Mouse (Mus musculus): ENCODE measurements at regions not wholly inside any gene's neighbourhood (a gene's known extent, or its start where the extent isn't known, plus 50 kb on each side); places are given as distances from the start of the nearest gene placed in this dataset.

DNA sequence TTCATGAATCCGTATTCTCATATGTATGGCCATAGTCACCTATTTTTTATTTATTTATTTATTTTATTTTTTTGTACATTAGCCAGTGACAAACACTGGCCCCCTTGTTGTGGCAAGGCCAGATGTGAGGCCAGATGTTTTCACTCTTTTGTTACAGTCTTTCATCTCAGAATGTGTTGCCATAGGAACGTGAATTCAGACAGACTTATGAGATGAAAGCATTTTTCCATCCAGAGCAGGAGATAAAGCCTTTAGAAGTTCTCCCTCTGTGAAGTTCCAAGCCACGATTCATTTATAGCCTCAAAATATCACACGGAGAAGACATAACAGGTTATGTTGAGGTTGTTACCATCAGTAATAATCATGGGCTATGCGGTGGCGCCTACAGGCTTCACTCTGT, 220.9 kb downstream of the Arpp21 start:
- no peak for DNase-seq

DNA sequence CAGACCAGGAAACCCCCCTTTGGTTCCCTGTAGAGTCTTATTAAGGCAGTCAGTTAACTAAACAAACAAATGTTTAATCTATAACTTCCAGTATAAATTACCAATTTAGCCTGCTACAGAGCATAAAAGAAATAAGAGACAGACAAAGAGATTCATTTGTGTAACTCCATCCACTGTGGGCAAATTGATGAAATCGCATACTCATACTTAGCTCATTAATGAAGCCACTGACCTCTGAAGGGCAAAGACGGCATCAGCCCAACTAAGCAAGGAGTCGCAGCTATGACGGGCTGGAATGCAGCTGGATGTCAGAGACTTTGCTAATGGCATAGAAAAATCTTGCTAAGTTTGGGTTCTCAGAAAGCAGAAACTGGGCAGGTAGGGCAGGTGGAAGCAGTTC, 241.3 kb downstream of the Arpp21 start:
- no peak for DNase-seq

DNA sequence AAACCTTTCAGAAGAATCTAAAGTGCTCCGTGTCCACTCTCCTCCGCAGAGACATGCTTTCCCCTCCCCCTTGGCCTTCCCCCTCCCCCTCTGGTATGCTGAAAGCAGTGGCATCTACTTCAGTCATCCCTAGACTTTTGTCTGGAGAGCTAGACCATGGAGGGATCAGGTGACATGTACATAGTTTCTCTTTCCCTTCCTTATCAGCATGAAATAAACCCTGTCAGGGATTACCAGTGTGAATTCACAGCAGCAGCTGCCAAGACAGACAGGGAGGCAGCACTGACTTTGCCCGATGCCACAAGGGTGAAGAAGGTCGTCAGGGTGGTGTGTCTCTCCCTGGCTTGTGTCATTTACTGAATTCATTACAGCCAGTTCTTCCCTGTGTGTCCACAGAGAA, 241.9 kb downstream of the Arpp21 start:
- DNase-seq, result no peak

DNA sequence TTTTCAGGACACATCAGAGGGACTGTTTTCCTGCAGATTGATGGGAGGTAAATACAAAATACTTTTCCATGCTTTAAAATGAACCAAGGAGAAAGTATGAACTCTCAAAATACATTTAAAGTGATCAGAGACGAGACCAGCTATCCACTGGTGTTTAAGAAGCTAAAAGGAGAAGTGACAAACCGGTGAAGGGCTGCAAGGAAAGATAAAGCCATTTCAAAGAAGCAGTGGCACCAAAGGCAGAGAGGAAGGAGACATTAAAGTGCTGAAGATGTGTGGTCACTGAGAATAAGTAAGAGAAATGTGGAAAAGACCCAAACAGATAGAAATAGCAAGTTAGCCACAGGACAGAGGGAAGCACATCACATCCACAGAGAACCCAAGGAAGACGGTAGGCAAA, 245.7 kb downstream of the Arpp21 start:
- DNase-seq, result no peak

DNA sequence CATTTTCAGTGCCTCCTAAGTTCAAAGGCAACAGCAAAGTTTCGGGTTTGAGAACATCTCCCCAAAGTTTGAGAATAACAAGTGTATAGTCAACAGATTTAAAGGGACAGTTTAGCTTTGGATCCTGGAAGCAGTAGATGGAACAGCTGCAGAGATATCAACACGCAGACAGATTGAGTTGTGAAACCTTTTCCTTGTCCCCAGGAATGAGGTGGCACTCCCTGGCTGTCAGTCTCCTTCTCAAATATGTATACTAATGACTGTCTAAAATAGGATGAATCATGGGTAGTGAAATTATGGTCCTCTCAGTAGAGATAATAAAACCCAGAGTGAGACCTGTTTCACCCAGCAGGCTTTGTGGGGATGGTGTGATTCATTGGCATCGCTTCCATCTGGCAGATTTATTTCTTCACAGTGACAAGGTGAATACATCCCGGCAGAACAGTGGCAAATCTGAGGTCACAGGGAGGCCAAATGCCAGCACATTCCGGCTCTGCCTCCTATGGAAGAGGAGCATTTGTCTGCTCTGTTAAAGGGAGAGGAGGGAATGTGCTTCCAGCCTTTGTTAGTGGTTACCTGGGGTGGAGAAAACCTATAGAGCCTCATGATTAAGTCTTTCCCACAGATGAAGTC, 272.2 kb downstream of the Arpp21 start:
- no peak for DNase-seq

DNA sequence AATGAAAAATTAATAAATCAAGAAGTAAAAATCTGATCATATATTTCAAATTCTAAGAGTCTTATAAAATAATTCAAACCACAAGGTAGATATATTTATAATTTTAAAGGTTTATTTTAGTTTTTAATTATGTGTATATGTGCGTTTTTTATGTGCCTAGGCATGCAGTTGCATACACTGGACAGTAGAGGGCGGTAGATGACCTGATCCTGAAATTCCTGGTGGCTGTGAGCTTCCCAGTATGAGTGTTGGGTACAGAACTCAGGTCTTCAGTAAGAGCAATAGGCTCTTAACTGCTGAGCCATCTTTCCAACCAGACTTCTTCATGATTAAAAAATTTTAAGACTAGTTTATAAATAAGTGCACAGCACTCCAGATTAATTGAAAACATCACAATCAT, 267.7 kb upstream of the Stac start:
- no peak for DNase-seq

DNA sequence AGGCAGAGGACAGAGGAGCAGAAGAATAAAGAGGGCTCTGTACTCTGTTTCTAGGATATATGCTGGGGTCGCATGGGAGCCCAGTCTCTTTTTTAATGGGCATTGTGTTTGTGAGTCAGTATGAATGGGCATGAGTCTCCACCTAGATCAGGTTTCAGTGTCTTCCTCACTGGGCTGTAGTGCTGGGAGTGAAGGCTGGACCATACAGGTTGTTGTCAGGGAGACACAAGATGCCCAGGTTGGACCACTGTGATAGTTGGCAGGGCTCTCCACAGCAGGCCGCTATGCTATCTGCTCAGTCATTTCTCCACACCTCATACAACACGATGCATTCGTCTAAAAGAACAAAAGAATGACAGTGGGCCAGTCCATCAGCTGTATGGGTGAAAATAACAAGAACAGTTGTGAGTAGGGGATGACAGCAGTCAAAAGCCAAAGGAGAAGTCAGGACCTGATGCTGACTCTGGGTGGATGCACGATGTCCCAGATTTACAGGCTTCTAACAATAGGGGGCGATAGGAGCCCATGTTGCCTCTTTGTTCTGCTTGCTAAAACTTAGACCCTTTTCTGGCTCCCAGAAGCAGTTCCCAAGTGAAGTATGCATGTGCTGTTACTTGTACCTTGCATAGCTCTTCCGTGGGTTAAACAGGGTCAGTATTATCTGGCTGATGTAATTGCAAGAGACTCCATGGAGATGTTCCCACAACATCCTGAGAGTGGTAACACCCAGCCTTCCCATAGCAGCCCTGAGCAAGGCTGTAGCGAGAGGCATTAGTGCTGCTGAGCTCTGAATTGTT, 249.3 kb upstream of the Stac start:
- peak; percentile 21 for DNase-seq

DNA sequence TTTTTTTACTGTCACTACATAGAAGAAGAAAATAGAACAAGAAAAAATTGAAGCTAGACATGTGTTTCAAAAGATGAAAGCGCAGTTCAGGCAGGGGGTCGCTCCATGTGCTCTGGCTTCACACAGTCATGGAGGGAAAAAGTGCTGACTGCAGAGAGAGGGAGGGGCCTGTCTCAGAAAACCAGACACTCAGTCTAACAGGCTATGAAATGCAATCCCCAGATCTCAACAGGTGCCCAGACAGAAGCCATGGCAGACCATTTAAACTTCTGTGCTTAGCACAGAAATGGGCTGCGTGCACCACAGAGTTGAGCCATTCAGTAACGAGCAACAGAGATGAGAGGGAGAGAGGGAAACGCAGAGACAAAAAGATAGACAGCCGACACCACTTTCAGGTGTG, 242.3 kb upstream of the Stac start:
- DNase-seq, result no peak

DNA sequence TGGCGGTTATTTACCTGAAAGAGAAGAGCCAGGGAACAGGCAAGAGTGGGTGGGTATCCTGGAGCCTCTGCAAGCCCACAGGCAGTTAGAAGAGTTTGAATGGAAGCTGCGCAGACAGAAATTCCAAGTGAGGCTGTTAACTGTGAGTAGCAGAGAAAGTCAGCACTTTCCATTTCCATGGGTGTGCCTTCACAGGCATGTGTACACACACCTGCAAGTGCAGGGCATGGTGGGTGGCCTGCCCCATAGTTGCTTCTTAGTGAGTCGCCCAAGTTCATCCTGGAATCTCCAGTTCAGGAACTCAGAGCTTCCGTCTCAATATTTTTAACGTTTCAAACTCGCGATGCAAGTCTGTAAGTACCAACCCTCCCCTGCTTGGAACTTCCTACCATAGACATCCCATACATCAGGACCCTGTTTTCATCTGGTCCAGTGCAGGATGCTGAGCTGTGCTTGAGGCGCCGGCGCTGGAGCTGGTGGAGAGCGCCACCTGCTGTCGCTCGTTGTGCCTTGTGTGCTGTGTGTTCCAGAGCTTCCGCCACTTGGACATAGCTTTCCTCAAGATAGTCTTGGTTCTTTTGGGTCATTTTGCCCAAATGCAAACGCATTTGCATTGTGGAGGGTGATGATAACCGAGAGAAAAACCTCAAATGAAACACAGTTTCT, 228.3 kb upstream of the Stac start:
- peak; percentile 78 for DNase-seq

DNA sequence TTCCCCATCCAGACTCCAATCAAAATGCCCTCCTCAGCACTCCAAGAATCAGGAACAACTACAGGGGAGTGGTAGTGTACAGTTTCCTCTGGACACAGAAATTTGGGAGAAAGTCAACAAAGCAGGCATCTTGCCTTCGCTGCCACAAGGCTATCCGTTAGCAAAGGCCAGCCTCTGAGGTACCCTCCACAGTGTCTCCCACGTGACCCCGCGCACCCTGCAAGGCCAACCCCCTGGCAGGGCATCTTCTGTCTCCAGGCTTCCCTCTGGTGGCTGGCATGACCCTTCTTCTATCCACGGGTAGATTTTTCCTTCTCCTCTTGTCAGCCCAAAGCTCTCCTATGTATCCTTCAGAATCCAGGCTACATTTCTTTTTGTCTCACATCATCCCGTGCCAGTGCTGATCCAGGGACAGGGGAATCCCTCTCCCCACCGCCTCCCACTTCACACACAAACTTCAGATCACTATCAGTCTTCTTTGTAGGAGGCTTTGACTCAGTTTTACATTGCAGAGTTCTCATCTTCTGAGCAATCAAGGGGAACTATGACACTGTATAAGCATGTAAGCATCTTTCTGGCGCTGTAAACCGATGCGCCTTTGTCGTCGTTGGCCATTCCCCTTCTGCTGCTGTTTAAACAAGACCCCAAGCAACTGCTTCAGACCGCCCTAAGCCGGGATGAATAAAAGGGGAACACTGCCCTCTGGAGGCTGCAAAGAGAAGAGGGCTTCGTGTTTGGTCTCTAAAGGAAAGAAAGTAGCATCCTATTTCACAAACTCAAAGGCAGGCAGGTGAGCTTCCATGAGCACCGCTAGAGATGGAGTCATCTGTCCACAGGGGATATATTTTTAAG, 226.8 kb upstream of the Stac start:
- no peak for DNase-seq

DNA sequence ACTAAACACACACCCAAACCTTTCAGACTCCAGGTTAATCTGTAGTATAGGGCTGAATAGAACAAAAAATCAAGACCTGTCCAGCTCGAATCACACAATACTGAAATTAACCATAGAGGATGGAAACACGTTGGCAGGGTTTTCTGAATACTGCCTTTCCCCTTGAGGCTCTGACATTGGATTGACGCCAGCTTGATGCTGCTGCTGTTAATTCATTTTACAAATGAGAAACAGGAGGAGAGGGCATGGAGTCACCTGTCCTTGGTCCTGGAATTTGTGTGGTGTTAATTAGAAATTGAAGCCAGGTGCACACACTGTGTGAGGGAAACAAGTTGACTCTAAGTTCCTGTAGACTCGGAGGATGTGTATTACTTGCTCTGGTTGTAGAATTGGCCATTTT, 218.7 kb upstream of the Stac start:
- DNase-seq, result no peak

DNA sequence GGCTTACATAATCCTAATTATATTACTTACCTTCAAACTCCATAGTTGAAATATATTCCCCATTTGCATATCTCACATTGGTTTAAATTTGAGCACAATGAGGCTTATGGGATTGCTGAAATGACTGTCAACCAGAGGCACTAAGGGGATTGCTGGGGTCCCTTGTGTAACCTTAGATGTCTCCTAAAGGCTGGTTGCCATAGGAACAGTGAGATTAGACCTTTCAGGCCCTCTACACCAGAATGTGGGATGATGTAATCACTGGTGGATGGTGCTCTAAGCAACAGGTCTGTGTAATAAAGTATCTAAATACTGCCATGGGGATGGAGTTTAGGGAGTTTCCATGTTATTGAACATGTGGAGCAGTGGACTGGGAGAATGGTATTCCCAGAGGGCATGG, 210.0 kb upstream of the Stac start:
- DNase-seq, result no peak

DNA sequence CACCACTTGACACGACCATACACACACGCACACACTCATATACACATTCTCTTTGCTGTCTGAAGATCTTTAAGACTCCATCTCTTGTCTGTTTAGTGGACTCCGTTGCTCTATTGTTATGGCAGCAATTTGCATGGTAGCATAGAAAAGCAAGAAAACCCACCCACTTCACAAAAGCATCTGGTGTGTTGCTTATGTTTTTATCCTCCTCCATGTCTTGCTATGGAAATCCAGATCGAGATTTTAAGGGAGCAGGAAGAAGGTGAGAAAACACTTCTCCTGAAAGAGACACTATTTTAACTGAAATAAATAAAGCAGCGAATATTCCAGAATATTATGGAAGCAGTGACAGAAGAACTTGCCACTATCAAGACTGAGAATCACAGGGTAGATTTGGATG, 207.5 kb upstream of the Stac start:
- DNase-seq, result no peak

DNA sequence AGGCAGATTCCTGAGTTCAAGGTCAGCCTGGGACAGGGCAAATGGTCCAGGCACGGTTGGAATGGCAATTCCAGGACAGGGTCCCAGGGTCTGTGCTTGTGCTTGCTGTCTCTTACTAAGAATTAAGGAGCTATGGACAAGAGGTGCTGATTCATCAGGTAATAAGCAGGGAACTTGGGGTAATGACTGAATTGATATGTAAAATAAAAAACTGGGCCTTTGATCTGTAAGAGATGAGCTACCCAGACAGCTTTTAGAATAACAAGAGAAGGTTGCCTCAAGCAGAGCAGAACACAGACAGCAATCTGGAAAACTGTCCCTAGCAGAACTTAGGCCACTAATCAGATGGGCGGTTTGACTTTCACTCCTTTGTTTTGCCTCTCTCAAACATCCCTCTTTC, 189.6 kb upstream of the Stac start:
- DNase-seq, result no peak

DNA sequence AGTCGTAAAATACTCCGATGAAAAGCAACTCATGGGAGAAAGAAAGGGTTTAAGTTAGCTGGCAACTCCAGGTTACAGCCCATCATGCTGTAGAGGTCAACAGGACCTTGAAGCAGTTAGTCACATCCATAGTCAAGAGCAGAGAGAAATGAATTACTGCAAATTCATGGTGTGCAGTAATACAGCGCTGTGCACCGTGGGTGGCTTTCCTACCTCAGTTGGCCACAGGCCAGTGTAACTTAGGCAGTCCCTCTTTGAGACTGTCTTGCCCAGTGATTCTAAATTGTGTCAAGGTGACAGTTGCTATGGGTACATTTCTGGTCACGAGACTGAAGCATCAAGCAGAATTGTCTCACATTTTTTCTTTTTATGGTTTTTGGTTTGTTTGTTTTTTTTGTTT, 186.7 kb upstream of the Stac start:
- no peak for DNase-seq

DNA sequence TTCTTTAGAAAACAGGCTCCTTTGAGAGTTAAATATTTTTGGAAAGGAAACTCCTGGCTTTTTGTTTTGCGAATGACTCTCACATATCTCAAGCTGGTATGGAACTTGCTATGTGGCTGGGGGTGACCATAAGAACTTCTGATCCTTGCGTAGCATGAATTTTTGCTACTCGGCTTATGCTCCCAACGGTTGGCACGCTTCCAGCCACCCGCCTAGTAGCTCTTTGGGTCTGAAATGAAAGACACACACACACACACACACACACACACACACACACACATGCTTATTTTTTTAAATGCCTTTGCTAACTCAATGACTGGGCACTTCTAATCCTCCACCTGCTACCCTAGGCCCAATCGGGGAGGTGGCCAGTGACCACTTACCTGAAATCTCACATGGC, 180.3 kb upstream of the Stac start:
- DNase-seq, result no peak

DNA sequence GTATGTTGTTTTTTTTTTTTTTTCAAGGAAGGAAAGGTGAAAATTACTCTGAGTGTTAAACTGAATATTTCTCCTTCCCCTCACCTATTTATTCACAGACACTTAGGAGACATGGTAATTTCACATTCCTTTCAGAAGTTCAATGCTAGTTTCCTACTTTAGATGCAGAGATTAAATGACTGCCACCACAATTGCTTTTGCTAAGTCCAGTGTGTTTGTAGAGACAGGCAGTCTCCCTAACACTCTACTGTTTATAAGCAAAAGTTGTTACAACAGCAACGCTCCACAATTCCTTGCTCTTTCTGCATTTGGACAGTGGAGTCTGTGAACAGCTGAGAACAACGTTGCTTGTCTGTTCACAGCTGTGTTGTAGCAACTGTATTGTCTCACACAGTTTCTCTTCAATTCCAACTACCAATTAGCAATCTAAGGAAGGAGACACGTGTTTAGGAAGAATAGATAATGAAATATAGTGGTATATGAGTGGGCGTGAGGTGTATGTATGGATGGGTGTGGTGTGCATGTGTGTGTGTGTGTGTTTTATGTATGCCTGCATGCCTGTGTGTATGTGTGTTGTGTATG, 179.7 kb upstream of the Stac start:
- DNase-seq, result no peak

DNA sequence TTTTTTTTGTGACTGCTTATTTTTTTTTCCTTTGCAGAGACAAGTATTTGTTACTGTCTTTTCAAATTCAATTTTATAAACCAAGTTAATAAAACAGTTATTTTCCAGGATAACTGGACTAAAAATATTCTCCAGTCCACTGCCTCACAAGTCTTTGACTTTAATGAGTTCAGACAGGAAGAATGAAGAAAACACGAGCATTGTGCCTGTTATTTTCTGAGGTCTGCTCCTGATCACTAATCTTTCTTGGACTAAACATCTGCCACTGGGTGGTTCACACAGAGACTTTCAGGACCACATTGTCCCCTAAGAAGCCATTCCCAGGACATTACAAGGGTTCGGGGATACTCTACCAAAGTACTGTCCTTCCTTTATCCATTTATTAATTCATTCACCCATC, 167.9 kb upstream of the Stac start:
- no peak for DNase-seq

DNA sequence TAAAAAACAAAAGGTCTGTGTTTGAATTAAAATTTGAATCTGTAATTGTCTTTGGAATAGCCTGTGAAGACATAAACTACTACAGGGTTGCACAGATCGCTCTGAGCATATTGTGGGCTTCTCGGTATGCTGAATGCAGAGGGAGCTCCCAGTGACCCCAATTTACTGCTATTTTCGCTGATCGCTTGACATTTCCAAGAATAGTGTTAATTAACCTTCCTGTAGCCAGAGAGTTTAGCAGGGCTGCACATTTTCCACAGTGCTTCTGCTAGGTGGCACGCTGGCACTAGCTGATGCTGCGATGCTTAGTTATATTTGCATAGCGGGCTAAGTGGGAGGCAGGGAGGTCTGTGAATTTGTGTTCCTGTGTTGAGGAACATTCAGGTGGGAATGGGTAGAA, 164.8 kb upstream of the Stac start:
- no peak for DNase-seq

DNA sequence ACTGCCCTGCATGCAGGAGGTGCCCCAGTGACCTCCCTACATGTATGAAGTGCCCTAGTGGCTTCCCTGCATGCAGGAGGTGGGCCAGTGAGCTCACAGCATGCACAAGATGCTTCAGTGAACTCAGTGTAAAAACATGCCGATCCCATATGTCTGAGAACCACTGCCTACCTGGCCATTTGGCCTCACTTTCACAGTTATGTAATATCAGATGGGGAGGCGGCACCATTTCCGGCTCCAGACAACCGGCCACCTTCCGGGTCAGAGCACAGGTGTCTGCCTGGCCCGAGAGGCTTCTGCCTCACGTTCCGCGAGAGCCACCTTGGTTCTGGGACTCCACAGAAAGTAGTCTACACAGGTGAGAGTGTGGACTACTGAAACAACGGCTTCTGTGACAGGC, 156.2 kb upstream of the Stac start:
- no peak for DNase-seq

DNA sequence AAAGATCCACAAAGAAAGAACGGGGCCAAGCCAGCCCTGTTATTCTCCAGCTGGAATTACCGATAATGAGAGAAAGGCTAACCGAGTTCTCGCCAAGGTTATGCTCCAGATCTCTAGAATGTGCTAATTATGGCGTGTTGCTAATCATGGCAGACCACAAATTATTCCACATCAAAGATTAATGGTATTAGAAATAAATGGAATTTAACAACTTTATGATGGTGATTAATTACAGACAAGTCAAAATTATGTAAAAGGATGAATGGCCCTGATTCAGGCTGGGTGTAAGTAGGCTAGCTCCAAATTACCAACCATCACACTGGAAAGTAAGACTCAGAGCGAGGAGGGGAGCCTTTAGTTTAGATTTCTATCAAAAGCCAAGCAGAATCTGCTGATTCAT, 151.0 kb upstream of the Stac start:
- DNase-seq, result no peak

DNA sequence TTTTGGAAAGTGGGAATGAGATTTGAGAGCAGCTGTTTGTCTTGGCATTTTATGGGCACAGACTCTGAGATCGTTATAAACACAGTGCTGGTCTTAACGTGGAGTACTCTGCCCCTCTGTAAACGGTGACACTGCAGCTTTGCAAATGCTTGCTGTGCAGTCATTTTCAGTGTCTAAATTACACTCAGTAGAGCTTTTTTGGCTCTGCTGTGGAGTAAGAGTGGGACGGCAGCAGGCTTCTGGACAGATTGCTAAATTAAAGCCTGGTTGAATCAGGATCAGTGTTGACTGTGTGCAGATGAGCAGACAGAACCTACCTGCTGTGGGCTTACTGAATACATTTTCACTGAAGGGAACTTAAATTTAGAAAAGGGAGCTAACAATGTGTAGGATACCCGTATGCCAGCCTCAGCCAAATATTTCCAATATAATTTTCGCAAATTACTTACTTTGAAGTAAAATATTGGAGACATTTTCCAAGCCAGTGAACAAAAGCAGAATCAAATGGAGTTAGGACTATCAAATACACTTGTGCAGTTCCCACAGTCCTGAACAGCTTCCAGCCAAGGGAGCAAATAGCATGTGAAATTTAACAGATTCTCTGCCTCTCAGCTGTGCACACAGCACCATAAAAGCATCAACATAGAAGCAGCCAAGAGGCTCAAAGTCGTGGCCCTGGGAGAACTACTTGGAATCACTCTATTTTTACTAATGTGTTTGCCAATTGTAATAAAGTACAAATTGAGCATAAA, 148.1 kb upstream of the Stac start:
- peak; percentile 59 for DNase-seq
